Mouse (Mus musculus): ENCODE data around the gene Slc22a18.
"Not testable (repeated sequence)": the region's sequence is repeated elsewhere in the genome, so short reads cannot be mapped to it uniquely, and the experiment has no call there.

Slc22a18 gene

GRCm38 (mm10) chr7:143505411-143505810 lies 31.9 kb downstream of the Slc22a18 start:
- no peak for DNase-seq

- peak; percentile 27 for DNase-seq
Observed at GRCm38 (mm10) chr7:143505823-143506222, 32.3 kb downstream of the Slc22a18 start.

- no peak for DNase-seq
Observed at GRCm38 (mm10) chr7:143506271-143506670, 32.7 kb downstream of the Slc22a18 start.

GRCm38 (mm10) chr7:143506675-143507074 lies 33.1 kb downstream of the Slc22a18 start:
- peak; percentile 26 for DNase-seq

- DNase-seq, result no peak
Observed at GRCm38 (mm10) chr7:143509566-143509965, 36.0 kb downstream of the Slc22a18 start.

GRCm38 (mm10) chr7:143510593-143511334 lies 37.2 kb downstream of the Slc22a18 start:
- no peak for DNase-seq

- no peak for DNase-seq
Observed at GRCm38 (mm10) chr7:143511335-143511712, 37.8 kb downstream of the Slc22a18 start.

- no peak for DNase-seq
Observed at GRCm38 (mm10) chr7:143513763-143514415, 40.4 kb downstream of the Slc22a18 start.

GRCm38 (mm10) chr7:143514416-143514768 lies 40.9 kb downstream of the Slc22a18 start:
- DNase-seq, result no peak

- no peak for DNase-seq
Observed at GRCm38 (mm10) chr7:143519333-143519732, 45.8 kb downstream of the Slc22a18 start.

- no peak for DNase-seq
Observed at GRCm38 (mm10) chr7:143532410-143532809, 58.9 kb downstream of the Slc22a18 start.

GRCm38 (mm10) chr7:143533284-143533683 lies 59.7 kb downstream of the Slc22a18 start:
- DNase-seq, result no peak

GRCm38 (mm10) chr7:143536251-143536650 lies 62.7 kb downstream of the Slc22a18 start:
- no peak for DNase-seq

- not testable (repeated sequence) for DNase-seq
Observed at GRCm38 (mm10) chr7:143538229-143538628, 64.7 kb downstream of the Slc22a18 start.

- no peak for DNase-seq
Observed at GRCm38 (mm10) chr7:143538671-143539070, 65.1 kb downstream of the Slc22a18 start.

GRCm38 (mm10) chr7:143544368-143544767 lies 70.8 kb downstream of the Slc22a18 start:
- DNase-seq, result no peak

GRCm38 (mm10) chr7:143546554-143546953 lies 73.0 kb downstream of the Slc22a18 start:
- no peak for DNase-seq

- DNase-seq, result peak; percentile 57
Observed at GRCm38 (mm10) chr7:143548231-143548961, 74.9 kb downstream of the Slc22a18 start.

All from cerebellum, adult 9-10 months (tissue).